Mouse (Mus musculus) gastrocnemius, adult 8-10 months (tissue): ENCODE results near the gene Rflna. TPM values are rescaled to one million over a fixed set of nuclear protein-coding genes. Genes with fewer than 3 reads are reported as not detected.

Experiments used
- DNase-seq, 2 experiments: peaks; one replicate each; pipeline ENCODE4 v3.0.0; 2022; ENCODE audit warnings: low spot score in 2 of 2
- total RNA-seq, 4 experiments: library from RNA; stranded (reverse); gene quantifications; 2 replicates each; pipeline ENCODE4 v1.2.4; 2022

Rflna gene
- total RNA-seq = under 1 TPM in 1 of 4 experiments, not detected in 3; 0.19 TPM

DNA sequence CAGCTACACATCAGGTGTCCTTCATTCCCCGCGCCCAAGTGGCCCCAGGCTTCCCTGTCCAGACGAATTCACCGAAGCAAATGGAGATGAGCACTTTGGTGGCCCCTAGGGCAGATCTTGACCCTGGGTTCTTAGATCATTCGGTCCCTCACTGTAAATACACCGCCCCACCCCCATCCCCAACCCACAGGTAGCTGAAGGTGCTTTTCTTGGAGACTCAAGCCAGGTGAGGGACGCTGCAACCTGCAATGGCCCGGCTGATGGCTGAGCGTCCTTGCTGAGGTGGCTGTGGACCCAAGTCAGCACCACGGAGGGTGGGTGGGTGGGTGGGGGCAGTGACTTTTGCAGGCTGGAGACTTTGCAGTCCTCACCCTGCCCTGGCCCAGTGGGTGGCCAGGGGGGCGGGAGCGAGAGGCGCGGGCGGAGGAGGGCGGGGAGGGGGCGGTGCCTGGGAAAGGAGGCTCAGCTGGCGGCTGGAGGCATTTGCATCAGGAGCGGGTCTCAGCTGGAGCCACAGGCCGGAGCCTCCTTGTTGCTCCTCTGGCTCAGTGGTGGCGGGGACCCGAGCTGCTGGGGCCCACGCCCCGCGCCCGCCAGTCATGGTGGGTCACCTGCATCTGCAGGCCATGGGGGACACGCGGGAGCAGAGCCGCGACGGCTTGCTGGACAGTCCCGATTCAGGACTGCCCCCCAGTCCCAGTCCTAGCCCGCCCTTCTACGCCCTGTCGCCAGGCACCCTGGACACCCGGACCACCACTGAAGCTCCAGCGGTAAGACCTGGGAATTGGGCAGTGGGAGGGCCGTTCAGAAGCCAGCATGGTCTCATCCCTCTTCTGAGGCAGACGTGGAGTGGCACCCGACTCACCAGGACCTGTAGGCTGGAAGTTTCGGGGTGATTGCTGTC is at the start of gene Rflna:
Rflna (plus strand) TSS at position 253 of the 904 bp plus-strand sequence.
- no peak for DNase-seq

DNA sequence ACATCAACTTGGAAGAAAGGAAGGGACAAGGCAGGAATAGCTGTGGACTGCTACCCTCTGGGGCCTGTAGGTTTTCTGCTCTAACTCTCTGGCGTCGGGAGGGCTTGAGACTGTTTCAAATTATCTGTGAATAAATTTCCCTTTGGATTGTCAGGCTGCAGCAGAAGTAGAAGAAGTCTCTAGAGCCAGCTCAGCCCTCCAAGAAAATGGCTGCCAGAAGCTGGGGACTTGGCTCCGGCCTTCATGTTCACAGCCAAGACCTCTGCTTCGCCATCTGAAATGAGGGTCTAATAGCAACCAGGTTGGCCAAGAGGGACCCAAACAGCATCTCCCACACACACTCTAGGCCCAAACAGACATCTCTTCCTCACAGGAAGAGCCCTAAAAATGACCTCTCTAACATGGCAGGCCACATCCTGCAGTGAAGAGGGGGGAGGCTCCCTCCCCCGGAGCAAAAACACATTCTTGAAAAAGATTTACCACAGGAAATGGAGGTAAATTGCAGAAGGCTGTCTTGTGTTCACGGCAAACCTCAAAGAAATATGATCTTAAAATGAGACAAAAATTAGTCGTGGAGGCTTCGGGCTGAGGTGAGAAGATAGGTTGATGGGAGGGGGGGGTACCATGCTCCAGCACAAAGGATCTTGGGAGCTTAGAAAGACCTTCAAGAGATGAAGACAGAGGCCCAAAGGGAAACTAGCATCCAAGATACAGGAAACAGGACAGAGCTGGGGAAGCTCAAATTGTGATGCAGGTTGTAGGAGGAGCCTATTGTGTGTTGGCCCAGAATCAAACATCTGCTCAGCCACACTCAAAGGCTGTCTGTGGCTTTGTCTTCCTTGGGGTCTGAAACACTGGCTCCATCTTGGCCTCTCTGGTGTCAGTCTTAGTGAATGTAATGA is 48.4 kb upstream of the Rflna start:
- DNase-seq = no peak

DNA sequence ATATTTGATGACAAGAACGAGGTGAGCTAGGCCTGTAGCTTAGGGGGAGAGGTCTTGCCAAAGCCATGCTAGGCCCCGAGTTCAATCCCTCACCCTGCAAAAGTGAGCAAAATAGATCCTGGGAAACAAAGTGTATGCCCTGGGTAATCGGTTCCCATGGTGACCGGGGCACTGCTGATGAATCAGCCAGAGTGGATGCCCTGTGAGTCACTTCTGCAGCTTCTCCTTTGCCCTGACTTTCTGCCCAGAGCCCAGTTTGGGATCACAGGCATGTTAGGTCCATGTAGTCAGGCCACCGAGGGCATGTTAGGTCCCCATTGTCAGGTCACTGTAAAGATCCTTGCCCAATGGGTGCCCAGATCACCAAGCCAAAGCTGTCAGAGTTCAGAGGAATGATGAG is 45.5 kb upstream of the Rflna start:
- no peak for DNase-seq

DNA sequence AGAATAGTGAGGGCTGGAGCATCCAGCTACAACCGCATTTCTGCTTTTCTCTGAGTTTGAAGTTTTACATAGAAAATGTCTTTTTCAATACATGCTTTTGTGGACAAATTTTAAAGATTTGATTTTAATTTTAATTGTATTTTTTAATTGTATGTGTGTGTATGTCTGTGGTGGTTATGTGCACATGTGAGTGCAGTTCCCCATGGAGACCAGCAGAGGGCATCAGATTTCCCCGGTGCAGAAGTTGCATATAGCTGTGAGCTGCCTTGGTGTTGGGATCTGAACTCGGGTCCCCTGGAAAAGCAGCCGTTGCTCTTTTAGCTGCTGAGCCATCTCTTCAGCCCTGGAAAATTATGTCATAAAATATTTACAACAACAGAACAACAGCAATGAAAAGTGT is 43.9 kb upstream of the Rflna start:
- no peak for DNase-seq

DNA sequence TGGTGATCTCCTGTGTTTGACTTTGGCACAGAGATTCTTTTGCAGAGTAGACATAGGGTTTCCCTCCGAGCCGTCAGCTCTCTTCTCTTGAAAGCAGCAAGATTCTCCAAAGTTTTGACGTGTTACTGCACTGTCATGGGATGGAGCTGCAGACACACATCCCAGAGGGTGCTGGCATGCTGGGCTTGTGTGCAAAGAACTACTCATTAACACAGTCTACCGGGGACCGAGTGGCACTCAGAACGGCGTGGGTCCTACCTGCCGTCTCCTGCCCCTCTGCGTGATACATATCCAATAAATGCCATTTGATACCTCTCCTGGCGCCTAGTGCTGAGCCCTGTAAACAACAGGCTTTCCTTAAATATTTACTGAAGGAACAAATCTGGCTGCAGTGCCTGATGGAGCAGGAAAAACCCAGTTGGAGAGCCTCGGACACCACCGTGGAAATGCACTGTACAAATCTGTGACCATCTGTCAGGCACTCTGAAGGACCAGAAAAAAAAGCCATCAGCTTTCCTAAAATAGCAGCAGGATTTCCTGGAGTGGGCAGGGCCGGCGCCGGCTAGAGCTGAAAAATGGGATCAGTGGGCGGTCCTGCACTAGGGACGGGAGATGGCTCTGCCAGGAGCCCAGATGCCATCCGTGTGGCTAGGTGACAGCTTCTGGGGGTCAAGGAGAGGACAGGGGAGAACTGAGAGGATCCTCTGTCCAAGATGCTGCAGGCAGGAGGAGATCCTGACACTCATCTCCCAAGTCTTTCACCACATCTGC is 42.7 kb upstream of the Rflna start:
- peak; percentile 54 to 64 for DNase-seq

DNA sequence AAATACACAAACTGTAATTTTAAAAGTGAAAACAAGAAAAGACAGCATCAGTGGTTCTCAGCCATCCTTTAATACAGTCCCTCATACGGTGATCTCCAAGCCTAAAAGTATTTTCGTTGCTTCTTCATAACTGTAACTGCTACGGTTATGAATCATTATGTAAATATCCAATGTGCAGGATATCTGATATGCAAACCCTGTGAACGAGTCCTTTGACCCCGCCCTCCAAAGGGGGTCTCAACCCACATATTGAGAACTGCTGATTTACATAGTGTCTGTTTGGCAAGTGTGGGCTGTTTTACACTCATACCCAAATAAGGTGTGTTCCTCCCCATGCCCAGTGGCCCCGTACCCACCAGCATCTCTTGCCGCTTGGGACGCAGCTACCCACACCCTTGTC is 41.6 kb upstream of the Rflna start:
- DNase-seq = no peak

DNA sequence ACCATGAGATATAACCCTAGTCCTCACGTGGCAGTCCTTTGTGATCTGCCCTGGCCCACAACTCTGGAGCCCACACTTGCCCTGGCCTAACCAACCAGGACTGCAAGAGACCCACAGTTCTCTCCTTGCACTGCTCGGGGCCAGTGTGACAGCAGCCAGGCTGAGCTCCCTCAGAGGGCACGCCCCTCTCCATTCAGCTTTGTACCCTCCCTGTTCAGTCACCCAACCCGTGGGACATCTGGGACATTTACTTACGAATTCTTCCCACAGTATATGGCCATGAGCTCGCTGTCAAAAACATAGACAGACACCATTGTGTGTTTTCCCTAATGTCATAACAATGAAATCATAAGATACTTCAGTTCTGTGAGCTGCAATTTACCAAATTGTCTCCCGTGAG is 40.3 kb upstream of the Rflna start:
- no peak for DNase-seq

DNA sequence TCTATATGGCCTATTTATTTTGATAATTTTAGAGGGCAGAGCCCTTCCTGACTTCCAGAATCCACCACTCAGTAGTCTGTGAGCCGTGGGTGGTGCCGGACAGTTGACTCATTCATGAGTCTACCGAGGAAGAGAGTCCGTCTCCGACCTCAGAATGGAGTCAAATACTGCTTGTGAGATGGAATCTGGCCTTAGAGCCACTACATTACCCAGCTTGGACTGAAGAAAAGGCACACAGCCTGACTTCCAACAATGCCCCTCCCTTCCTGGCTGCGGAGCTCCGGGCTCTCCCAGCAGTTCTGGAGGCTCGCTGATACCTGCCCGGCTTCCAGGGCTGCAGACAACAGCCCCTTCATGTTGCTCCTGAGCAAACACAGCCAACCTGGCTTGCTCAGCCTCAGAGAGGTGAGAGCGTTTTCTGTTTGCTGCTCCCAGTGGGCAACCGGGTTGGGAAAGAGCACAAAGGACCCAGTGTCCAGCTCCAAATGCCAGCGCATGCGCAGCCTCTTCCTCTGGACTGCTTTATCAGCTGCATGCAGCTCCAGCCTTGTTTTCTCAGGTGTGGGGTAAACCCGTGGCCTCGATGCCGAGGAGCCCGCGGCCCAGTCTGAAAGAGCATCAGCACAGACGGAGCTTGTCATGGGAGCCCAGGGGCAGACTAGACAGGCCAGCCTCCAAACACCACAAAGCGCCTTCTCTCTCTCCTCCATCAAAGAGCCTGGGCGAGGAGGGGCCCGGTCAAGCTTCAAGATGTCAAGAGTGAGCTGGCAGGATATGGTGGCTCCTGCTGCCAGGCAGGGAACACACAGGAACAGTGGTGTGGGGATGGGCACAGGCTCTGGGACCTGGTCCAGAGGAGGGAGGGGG is 39.0 kb upstream of the Rflna start:
- DNase-seq = no peak

DNA sequence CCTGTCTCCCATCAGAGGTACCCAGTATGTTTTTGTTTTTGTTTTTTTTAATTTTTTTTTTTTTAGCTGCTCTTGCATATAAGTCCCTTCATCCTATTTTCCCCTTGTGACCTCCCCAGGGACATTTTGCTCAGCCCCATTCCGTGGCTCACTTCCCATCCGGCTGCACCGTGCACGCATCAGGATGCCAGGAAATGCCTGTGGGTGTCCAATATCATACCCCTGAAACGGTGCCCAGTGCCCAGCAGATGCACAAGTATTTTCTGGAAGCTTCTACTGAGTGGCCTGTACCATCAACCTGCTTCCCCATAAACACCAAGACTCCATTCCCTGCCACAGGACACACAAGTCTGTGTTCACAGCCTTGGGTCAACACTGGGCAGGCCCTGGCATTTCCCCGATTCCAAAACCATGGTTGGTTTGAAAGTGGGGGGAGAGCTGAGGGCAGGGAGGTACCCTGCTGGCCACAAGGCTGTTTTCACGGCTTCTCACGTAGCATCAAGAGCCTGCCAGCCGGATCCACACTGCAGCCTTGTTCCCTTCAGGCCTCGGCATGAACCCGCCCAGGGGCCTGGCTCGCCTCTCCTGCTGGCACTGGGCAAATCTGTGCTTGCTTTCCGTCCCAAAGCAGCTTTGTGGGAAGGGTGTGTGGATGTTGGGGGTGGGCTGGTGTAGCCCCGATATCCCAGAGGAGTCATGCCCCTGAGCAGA is 36.2 kb upstream of the Rflna start:
- peak; percentile 33 to 54 for DNase-seq

DNA sequence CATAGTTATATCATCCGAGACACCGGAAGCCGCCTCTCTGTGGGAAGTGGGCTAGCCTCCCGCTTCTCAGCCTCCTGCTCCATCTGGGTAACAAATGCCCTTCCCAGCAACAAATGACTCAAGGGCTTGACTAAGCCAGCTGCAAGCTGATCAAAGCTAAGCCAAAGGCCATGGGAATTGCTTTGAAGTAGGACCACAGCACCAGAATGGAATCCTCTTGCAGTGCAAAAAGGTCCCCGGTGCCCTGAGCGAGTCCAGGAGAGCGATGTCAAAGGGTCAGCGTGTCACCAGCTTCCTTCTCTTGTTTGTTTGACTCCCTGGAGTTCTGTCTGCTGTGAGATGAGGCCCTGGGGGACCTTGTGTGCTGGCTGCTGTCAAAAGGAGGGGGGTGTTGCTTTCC is 33.2 kb upstream of the Rflna start:
- DNase-seq = no peak

DNA sequence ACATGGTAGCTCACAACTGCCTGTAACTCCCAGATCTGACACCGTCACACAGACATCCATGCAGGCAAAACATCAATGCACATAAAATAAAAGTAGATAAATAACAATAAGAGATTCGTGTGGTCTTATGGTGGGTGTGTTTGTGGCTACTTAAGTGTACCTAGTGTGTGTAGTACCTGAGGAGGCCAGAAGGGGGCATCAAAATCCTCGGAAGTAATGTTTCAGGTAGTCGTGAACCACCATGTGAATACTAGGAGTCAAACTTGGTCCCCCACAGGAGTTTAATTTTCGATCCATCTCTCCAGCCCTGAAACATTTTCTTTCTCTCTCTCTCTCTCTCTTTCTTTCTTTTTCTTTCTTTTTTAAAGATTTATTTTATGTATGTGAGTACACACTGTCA is 16.8 kb upstream of the Rflna start:
- DNase-seq = no peak

DNA sequence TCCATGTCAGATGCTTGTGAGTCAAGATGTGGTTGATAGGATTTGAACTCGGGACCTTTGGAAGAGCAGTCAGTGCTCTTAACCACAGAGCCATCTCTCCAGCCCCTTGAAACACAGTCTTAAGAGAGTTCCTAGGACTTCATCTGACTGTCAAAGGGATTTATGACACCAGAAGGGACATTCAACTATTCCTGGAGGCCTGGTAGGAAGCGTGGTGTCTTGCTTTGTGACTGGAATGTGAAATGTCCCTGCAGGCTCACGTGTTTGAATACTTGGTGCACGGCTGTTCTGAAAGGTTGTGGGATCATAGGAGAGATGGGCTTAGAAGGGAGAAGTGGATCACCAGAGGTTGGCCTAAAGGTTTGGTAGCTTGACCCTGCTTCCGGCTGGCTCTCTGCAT is 16.4 kb upstream of the Rflna start:
- no peak for DNase-seq

DNA sequence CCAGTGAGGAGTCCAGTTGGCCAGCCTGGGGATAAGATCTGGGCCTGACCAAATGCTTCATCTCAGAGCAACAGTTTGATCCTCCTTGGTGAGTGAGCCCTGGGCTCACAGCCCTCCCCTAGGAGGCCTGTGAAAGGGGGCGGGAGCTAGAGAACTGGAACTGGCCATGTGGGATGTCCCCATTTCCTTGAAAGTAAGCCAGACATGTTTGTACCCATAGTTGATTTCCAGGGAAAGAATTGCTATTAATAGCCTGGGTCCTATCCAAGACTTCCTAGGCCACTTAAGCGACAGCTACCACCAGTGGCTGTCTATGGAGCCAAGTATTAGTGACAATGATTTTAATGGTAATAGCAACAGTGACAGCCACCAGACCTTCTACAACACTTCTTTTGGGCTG is 13.3 kb upstream of the Rflna start:
- DNase-seq = no peak

DNA sequence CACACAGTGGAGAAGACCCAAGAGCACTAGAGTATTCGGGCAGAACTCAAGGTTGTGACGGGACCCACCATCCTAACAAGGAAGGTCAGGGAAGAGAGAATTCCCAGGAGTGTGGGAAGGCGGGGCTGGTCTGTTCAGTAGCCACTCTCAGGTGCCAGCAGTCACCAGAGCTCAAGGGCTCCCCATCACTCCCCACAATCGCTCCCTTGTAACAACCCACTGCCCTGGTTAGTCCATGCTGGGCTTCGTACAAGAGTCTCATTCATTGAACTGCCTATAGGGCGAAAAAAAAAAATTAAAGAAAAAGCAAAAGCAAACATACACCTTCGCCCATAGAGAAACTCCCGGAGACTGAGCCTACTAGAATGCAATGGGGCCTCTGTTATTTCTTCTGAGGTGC is 10.7 kb upstream of the Rflna start:
- no peak for DNase-seq

DNA sequence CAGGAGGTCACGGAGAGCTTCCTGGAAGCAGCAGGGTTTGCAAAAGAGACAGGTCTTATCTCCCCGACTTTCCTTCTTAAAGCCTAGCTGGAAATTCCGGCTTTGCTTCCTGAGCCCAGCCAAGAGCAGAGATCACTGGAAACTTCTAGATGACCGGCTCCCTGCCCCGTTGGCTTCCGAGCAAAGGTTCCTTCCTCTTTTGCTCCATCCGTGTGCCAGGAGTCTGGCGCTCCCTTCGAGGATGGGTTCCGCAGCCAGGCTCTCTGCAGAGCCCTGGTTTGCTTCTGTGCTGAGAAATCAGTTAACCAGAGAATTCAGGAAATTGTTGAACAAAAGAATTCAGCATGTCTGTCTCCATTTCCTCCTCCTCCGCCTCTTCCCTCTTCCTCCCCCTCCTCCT is 10.1 kb upstream of the Rflna start:
- no peak for DNase-seq

DNA sequence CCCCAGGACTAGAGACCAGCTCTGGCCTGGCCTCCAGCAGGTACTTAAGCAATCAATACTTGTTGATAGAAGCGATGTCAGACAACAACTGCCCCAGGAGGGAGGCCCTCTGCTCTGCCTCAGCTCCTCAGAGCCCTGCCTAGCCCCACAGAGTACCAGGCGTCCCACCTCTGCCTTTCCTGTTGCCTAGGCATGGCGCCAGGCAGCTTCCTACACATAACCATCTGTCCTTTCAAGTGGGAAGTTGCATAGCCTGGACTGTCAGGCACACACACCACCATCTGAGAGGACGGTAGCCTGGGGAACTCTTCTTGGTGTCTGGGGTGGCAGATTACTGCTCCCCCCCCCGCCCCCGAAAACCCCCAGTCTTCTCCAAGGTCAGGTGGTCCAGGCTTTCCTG is 6.2 kb upstream of the Rflna start:
- no peak for DNase-seq

DNA sequence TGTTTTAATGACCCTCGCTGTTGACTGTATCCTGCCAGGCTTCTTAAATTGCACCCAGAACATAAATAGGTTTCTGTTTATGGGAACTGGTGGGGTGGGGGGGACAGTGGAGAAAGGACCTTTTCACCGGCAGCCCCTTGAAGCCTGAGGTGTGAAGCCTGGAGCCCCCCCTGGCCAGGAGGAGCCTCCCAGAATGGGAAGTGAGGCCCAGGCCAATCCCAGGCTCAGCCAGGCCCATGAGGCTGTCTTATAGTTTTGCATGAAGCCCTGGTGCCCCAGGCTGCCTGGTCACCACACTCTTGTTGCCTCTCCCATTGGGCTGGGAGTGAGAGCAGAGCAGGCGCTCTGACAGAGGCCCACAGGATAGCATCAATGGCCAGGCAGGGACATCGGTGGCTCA is 5.1 kb upstream of the Rflna start:
- no peak for DNase-seq

DNA sequence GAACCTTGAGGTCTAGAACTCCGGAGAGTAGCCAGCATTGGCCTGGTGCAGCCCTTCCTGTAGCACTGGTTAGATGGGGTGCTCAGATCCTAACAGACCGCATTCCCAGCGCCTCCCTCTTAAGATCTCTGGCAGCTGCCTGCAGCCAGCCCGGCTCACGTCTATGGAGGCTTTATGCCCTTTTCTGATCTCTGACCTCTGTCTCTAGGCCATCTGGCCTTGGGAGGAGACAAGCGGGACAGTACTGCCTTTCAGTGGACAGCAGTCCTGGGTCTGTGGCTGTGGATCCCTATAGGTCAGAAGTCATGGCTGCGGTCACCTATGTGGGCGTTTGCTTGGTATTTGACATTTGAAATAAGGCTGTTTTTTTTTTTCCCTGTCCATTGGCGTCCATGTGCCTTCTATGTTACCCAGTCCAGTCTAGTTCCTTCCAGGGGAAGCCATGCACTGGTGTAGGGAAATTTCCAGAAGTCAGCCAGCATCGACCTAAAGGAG is 2.2 kb upstream of the Rflna start:
- DNase-seq = no peak

DNA sequence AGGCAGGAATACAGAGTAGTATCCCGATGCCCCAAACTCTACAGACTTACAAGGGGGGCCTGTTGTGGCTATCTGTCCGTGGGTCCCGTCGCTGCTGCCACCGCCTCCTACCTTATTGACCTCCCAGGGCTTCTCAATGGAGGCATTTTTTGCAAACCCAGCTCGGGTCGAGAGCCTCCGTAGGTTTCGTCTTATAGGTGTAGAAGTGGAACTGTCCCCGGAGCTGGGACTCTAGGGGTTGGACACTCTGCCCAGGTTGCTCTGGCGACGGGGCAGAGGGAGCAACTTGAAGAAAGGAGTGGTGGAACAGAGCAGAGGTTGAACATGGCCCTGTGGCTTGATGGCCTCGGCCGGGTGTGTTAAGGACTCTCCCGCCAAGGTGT is 843 bp downstream of the Rflna start:
- DNase-seq = no peak
